Mouse (Mus musculus) activated CD4-positive, CD25-positive, alpha-beta regulatory T cell, adult 4 months (primary cell): ENCODE results near the gene Gm20835. TPM values are rescaled to one million over a fixed set of nuclear protein-coding genes. Genes with fewer than 3 reads are reported as not detected.
"Not testable (repeated sequence)": the region's sequence is repeated elsewhere in the genome, so short reads cannot be mapped to it uniquely, and the experiment has no call there.

Experiments used
- ATAC-seq: one replicate; pipeline ENCODE4 v1.8.0; 2017
- polyA plus RNA-seq, 2 experiments: library from polyadenylated mRNA; unstranded; fragments of 100-300 nt; shearing (Covaris generic); gene quantifications; one replicate each; pipeline ENCODE4 v1.2.1; 2017

Gm20835 gene
- not detected for polyA plus RNA-seq

- not testable (repeated sequence) for ATAC-seq
These were observed at the start of gene Gm20835 for GRCm38 (mm10) chrY:36735190-36735589. Gm20835 (minus strand) TSS chrY:36735290.
